Mouse (Mus musculus) myocyte (in vitro differentiated cells): ENCODE measurements around the gene Naga.

Experiments used
- CEBPB ChIP-seq: IDR thresholded peaks from 2 replicates; pipeline ENCODE4 v1.6.1; 2011; ENCODE audit warnings: mild to moderate bottlenecking, moderate library complexity; ENCODE audit not compliant: poor library complexity, insufficient read depth, severe bottlenecking
- E2F4 ChIP-seq: IDR thresholded peaks from one replicate; pipeline ENCODE4 v1.6.1; 2011; ENCODE audit warnings: mild to moderate bottlenecking, control low read depth, moderate library complexity; ENCODE audit not compliant: insufficient read depth
- MAX ChIP-seq: IDR thresholded peaks from one replicate; pipeline ENCODE4 v1.6.1; 2011; ENCODE audit warnings: low read depth, mild to moderate bottlenecking, control low read depth
- MYOD1 ChIP-seq, 3 experiments: IDR thresholded peaks; one replicate each; pipeline ENCODE4 v1.6.1; 2011; ENCODE audit warnings: control low read depth in 2 of 3, low read depth in 2 of 3, mild to moderate bottlenecking in 2 of 3, moderate library complexity in 1 of 3; ENCODE audit not compliant: insufficient read length in 2 of 3, control insufficient read depth in 1 of 3
- MYOG ChIP-seq, 3 experiments: IDR thresholded peaks; one replicate each; pipeline ENCODE4 v1.6.1; 2011; ENCODE audit warnings: control low read depth in 2 of 3, low read depth in 2 of 3, mild to moderate bottlenecking in 2 of 3; ENCODE audit not compliant: insufficient read length in 2 of 3, control insufficient read depth in 1 of 3, insufficient read depth in 1 of 3
- POLR2A ChIP-seq: IDR thresholded peaks from one replicate; pipeline ENCODE4 v1.6.1; 2011; ENCODE audit warnings: low read depth, mild to moderate bottlenecking, control low read depth, moderate library complexity; ENCODE audit not compliant: insufficient read length
- POLR2AphosphoS2 ChIP-seq: IDR thresholded peaks from one replicate; pipeline ENCODE4 v1.6.1; 2011; ENCODE audit warnings: low read depth, control low read depth; ENCODE audit not compliant: insufficient read length
- REST ChIP-seq: IDR thresholded peaks from one replicate; pipeline ENCODE4 v1.6.1; 2011; ENCODE audit warnings: mild to moderate bottlenecking, control low read depth, moderate library complexity; ENCODE audit not compliant: insufficient read depth, insufficient read length
- SRF ChIP-seq: IDR thresholded peaks from one replicate; pipeline ENCODE4 v1.6.1; 2011; ENCODE audit warnings: low read depth; ENCODE audit not compliant: control insufficient read depth, insufficient read length
- TCF12 ChIP-seq: IDR thresholded peaks from one replicate; pipeline ENCODE4 v1.6.1; 2011; ENCODE audit warnings: mild to moderate bottlenecking, control low read depth; ENCODE audit not compliant: poor library complexity, insufficient read depth, severe bottlenecking
- TCF3 ChIP-seq: IDR thresholded peaks from one replicate; pipeline ENCODE4 v1.6.1; 2011; ENCODE audit warnings: low read depth, control low read depth; ENCODE audit not compliant: insufficient read length
- USF1 ChIP-seq: IDR thresholded peaks from one replicate; pipeline ENCODE4 v1.6.1; 2011; ENCODE audit warnings: low read depth, mild to moderate bottlenecking, control low read depth, moderate library complexity

DNA sequence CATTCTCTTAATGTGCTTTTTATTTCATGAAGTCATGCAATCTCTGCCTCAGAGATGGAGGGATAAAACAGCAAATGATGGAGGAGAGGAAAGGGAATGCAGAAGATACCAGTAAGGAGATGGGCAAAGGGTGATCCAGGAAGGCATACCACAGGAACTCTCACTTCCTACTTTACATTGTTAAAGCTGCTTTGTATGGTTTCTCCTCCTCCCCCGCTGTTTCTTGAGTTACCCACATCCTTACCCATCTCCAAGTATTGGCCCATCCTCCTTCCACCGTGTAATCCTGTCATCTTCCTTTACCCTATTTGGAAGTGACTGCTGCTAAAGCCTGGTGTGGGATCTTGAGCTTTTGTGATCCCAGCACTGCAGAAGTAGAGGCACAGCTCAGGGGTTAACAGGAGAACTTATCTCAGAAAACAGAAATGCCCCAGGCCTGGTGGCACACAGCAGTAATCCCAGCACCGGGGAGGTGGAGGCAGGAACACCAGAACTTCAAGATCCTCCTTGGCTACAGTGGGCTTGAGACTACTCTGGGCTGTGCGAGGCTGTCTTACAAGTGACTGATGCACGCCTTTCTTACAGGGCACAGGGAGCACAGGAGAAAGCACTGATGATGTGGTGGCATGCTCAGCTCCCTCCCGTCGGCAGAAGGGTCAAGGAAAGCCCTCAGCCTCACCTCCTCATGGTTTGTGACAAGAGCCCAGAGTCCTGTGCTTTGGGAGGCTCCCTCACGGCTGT is 9.7 kb upstream of the Naga start:
- TF ChIP-seq SRF = no peak
- peak; percentile 32 for TF ChIP-seq POLR2A
- TF ChIP-seq E2F4 = no peak
- no peak for TF ChIP-seq TCF12
- no peak for TF ChIP-seq CEBPB
- no peak for TF ChIP-seq MYOD1 (IDR thresholded peaks at IDR 0.05; ENCODE audit: control insufficient read depth in 1 of 3, insufficient read length in 2 of 3, low read depth in 2 of 3)
- TF ChIP-seq MAX = no peak
- no peak for TF ChIP-seq USF1
- no peak for TF ChIP-seq MYOG (IDR thresholded peaks at IDR 0.05; ENCODE audit: control insufficient read depth in 1 of 3, insufficient read depth in 1 of 3, insufficient read length in 2 of 3, low read depth in 2 of 3)
- TF ChIP-seq TCF3 = no peak
- TF ChIP-seq POLR2AphosphoS2 = peak; percentile 83
- TF ChIP-seq REST = no peak
